Mouse (Mus musculus): ENCODE results near the gene Scyl1.
"Not testable (repeated sequence)": the region's sequence is repeated elsewhere in the genome, so short reads cannot be mapped to it uniquely, and the experiment has no call there.

Gene Scyl1

GRCm38 (mm10) chr19:5770925-5771860 lies at the start of gene Scyl1:
TSS of gene Scyl1 (minus strand) at chr19:5771419.
- DNase-seq (ENCODE audit: low spot score): peak; percentile 95

- no peak for DNase-seq (ENCODE audit: low spot score)
These were observed 48.3 kb upstream of the Scyl1 start for GRCm38 (mm10) chr19:5819549-5819948.

- DNase-seq (ENCODE audit: low spot score): no peak
These were observed 47.4 kb upstream of the Scyl1 start for GRCm38 (mm10) chr19:5818590-5818977.

- peak; percentile 85 for DNase-seq (ENCODE audit: low spot score)
These were observed 46.7 kb upstream of the Scyl1 start for GRCm38 (mm10) chr19:5817703-5818589.

- DNase-seq (ENCODE audit: low spot score): no peak
These were observed 44.7 kb upstream of the Scyl1 start for GRCm38 (mm10) chr19:5815928-5816327.

- no peak for DNase-seq (ENCODE audit: low spot score)
These were observed 43.8 kb upstream of the Scyl1 start for GRCm38 (mm10) chr19:5815010-5815409.

- not testable (repeated sequence) for DNase-seq (ENCODE audit: low spot score)
These were observed 42.8 kb upstream of the Scyl1 start for GRCm38 (mm10) chr19:5814048-5814447.

- no peak for DNase-seq (ENCODE audit: low spot score)
These were observed 42.3 kb upstream of the Scyl1 start for GRCm38 (mm10) chr19:5813567-5813966.

GRCm38 (mm10) chr19:5811771-5812504 lies 40.7 kb upstream of the Scyl1 start:
- no peak for DNase-seq (ENCODE audit: low spot score)

- no peak for DNase-seq (ENCODE audit: low spot score)
These were observed 39.8 kb upstream of the Scyl1 start for GRCm38 (mm10) chr19:5810840-5811563.

- DNase-seq (ENCODE audit: low spot score): peak; percentile 34
These were observed 39.1 kb upstream of the Scyl1 start for GRCm38 (mm10) chr19:5810103-5810839.

GRCm38 (mm10) chr19:5809712-5810089 lies 38.5 kb upstream of the Scyl1 start:
- DNase-seq (ENCODE audit: low spot score): no peak

- DNase-seq (ENCODE audit: low spot score): no peak
These were observed 37.9 kb upstream of the Scyl1 start for GRCm38 (mm10) chr19:5808955-5809711.

GRCm38 (mm10) chr19:5807740-5808139 lies 36.5 kb upstream of the Scyl1 start:
- no peak for DNase-seq (ENCODE audit: low spot score)

GRCm38 (mm10) chr19:5806809-5807205 lies 35.6 kb upstream of the Scyl1 start:
- DNase-seq (ENCODE audit: low spot score): no peak

- DNase-seq (ENCODE audit: low spot score): no peak
These were observed 35.0 kb upstream of the Scyl1 start for GRCm38 (mm10) chr19:5806051-5806808.

GRCm38 (mm10) chr19:5804371-5804899 lies 33.2 kb upstream of the Scyl1 start:
- DNase-seq (ENCODE audit: low spot score): no peak

GRCm38 (mm10) chr19:5803881-5804279 lies 32.7 kb upstream of the Scyl1 start:
- no peak for DNase-seq (ENCODE audit: low spot score)

Measured in urinary bladder, postnatal 25 days (tissue).